Mouse (Mus musculus): Measurements from ENCODE around the gene Clcf1. TPM values are rescaled to one million over a fixed set of nuclear protein-coding genes. Genes with fewer than 3 reads are reported as not detected.

Gene Clcf1
- polyA plus RNA-seq (2015; fragmentation: Nextera tagmentation; extraction: Ambion mirVana), result 0.69 and 0.75 TPM in 2 replicates

DNA sequence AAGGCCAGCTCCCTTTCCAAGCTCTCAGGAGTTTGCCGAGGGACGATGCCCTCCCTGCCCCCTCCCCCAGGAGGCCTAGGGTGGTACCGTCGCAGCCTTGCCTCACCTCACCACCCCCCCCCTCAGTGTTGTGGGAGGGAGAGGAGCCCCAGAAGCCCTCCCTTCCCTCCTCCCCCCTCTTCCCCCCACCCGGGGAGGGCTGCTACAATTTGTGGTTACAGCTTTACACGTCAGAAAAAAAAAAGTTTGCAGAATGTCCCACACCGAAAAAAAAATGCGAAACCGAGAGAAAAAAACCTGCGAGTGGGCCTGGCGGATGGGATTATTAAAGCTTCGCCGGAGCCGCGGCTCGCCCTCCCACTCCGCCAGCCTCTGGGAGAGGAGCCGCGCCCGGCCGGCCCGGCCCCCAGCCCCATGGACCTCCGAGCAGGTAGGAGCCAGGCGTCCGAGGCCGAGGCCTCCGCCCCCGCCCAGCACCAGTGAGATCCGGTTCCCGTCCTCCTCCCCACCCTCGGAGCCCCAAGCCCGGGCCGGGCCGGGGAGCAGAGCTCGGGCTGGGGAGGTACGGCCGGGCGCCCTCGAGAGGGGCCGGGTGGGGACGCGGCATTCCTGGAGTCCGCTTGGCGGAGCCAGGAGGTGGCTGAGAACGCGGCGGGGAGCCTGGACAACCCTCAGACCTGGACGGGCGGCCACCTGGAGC, at the start of gene Clcf1, which contains the start of gene AC109138.7:
Gene Clcf1, plus strand, starts transcription at position 168 of the 700 bp plus-strand sequence.
Gene AC109138.7, plus strand, starts transcription at position 287 of the 700 bp plus-strand sequence.
- H3K9ac ChIP-seq, result peak within 1 kb of the TSS; percentile 46
- under 1% methylated on average over 44 of the region's 49 CpGs for WGBS
- H3K27me3 ChIP-seq, result peaks cover 56% of the 10 kb centered on the region
- peak within 1 kb of the TSS; percentile 49 for H3K4me3 ChIP-seq
- no peak for ATAC-seq (ENCODE audit: low FRiP score, low read depth)
- H3K36me3 ChIP-seq, result no peaks in the 10 kb centered on the region
- H3K4me1 ChIP-seq (replicated peaks), result peaks cover 38% of the 10 kb centered on the region
- H3K9me3 ChIP-seq, result no peaks in the 10 kb centered on the region
- H3K27ac ChIP-seq (replicated peaks), result 0 out of 2 replicates have a peak within 1 kb of the TSS, but pooled peaks have one; percentile 15
- peak within 1 kb of the TSS; percentile 97 for H3K4me2 ChIP-seq

DNA sequence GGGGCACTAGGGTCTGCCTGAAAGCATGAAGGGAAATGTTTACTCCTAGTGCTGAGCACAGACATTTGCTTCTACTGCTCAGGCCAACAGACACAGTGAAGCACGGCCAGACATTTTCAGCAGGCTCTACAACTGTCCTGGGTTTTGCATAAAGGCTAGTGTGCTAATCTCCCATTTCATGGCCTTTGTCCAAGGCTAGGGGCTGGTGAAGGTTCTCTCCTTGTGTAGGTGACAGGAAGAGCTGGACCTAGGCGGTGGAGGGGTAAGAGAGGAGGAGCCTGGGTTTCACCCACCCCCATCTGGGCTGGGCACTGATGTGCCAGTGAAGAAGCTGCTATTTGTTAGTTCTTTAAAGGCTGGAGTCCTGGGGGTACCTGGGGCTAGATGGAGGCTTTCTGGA, 49.3 kb upstream of the Clcf1 start:
- no peak for ATAC-seq (ENCODE audit: low FRiP score, low read depth)
- WGBS, result 76% methylated on average over 2 of the region's 2 CpGs

DNA sequence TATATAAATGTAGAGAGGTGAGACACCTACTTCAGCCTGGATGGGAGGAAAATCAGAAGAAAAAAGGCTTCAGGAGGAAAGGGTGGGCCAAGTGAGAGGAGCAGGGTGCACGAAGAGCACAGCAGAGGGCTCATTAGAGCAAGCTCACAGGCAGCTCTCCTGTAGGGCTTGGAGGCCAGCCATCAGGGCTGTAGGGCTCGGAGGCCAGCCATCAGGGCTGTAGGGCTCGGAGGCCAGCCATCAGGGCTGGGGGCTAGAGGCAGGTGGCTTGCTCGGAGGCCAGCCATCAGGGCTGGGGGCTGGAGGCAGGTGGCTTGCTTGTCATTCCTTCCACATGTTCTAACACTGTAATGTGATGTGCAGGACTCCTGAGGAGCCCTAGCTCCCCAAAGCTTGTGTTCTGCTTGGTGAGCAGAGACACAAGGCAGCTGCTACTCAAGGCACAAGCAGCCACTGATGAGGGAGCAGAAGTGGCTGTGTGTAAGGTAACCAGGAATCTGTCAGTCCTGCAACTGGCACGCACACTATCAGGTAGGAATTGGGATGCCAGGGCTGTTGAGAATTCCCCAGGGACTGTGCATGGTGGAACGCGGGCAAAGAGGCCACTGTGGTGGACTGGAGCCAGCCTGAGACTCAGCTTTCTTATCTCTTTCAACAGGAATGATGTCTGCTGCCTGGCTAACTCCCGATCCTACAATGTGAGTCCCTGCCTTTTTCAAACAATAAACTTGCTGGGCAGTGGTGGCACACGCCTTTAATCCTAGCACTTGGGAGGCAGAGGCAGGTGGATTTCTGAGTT, 47.2 kb upstream of the Clcf1 start:
- Histone ChIP-seq H3K9ac (no peak overlapping the region), H3K4me1 (replicated peaks) (peaks cover 29% of the 10 kb centered on the region), H3K9me3 (no peaks in the 10 kb centered on the region), H3K4me2 (no peak overlapping the region), H3K36me3 (no peaks in the 10 kb centered on the region), H3K27me3 (no peaks in the 10 kb centered on the region), H3K4me3 (no peak overlapping the region), H3K27ac (replicated peaks) (no peak overlapping the region)
- no peak for ATAC-seq (ENCODE audit: low FRiP score, low read depth)
- WGBS, result 73% methylated on average over 9 of the region's 9 CpGs

More for the DNA sequence above, 49.3 kb upstream of the Clcf1 start:
- H3K4me2 ChIP-seq, result no peak overlapping the region
- no peaks in the 10 kb centered on the region for H3K27me3 ChIP-seq
- H3K4me3 ChIP-seq, result no peak overlapping the region
- peaks cover 9% of the 10 kb centered on the region for H3K36me3 ChIP-seq
- H3K4me1 ChIP-seq (replicated peaks), result peaks cover 22% of the 10 kb centered on the region
- H3K9ac ChIP-seq, result no peak overlapping the region
- no peak overlapping the region for H3K27ac ChIP-seq (replicated peaks)
- no peaks in the 10 kb centered on the region for H3K9me3 ChIP-seq

DNA sequence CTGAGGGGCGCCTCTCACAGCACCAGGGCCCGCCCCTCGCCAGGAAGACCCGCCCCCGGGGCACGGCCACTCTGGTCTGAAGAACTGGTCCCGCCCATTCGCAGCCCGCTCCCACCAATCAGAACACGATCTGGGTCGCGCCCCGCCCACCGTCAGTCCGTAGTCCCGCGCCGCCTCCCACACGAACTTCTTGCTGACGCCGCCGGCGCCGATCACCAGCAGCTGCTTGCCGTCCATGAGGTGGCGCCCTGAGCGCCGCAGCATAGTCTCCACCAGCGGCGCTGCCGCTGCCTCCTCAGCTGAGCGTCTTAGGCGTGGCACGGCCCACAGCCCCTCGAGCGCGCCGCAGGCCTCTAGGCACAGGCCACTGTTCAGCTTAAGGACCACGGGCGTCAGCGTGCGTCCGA, 44.7 kb upstream of the Clcf1 start:
- WGBS, result under 1% methylated on average over 41 of the region's 43 CpGs
- peak overlapping the region; percentile 43 for H3K4me3 ChIP-seq
- peaks cover 11% of the 10 kb centered on the region for H3K4me1 ChIP-seq (replicated peaks)
- ATAC-seq (ENCODE audit: low FRiP score, low read depth), result peak; percentile 95
- peak overlapping the region; percentile 64 for H3K9ac ChIP-seq
- H3K9me3 ChIP-seq, result no peaks in the 10 kb centered on the region
- H3K27me3 ChIP-seq, result no peaks in the 10 kb centered on the region
- peak overlapping the region; percentile 83 for H3K4me2 ChIP-seq
- H3K27ac ChIP-seq (replicated peaks), result peak overlapping the region; percentile 93
- no peaks in the 10 kb centered on the region for H3K36me3 ChIP-seq

DNA sequence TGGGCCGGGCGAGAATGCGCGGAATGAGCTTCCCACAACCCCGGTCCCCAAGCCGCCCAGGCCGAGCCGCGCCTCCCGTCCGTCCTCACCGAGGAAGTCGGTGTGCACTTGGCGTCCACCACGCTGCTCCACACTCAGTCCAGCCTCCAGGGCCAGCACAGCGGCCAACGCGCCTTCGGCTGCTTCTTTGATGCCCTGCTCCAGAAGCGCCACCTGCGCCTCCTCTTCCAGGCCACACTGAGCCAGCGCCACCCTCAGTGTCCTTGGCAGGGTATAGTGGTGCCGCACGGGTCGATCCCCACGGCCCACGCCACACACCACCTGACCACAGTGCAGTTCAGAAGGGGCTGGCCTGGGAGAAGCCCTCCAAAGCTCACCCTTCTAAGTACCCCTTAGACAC, 44.2 kb upstream of the Clcf1 start:
- peak overlapping the region; percentile 93 for H3K27ac ChIP-seq (replicated peaks)
- 4% methylated on average over 27 of the region's 27 CpGs for WGBS
- H3K36me3 ChIP-seq, result no peaks in the 10 kb centered on the region
- H3K9ac ChIP-seq, result peak overlapping the region; percentile 64
- no peaks in the 10 kb centered on the region for H3K27me3 ChIP-seq
- H3K9me3 ChIP-seq, result no peaks in the 10 kb centered on the region
- H3K4me3 ChIP-seq, result peak overlapping the region; percentile 43
- peak; percentile 65 for ATAC-seq (ENCODE audit: low FRiP score, low read depth)
- peaks cover 11% of the 10 kb centered on the region for H3K4me1 ChIP-seq (replicated peaks)
- peak overlapping the region; percentile 83 for H3K4me2 ChIP-seq

DNA sequence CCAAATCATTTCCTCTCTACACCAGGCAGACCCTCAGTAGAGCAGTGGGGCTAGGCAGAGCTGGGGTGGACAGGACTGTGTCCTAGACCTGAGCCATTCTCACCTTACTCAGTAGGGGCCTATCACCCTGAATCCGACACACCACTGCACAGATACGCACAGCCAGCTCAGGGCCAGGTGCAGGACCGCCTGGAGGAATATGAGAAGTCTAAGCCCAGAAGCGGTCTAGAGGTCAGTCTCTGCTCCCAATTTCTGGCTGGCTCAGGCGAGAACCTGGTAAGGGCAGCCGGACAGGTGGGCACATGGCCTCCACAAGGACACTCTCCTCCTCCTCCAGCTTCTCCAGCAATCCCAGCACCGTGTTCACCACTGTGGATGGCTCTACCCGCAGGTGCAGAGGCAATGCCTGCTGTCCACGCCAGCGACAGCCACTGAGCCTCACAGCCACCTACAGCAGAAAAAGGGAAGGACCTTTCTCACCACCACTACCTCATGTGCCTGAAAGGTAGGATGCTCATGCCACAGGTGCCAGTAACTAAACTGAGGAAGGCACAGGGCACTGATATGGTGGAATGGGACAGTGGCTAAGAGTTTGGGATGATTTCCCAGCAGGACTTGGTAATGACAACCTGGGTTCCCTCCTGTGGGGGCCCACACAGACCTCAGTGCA, 43.2 kb upstream of the Clcf1 start:
- no peak for ATAC-seq (ENCODE audit: low FRiP score, low read depth)
- Histone ChIP-seq H3K27ac (replicated peaks) (0 out of 2 replicates have a peak overlapping the region, but pooled peaks have one; percentile 93), H3K9ac (no peak overlapping the region; the same call in 1 of the 2 replicates), H3K9me3 (no peaks in the 10 kb centered on the region), H3K4me1 (replicated peaks) (peaks cover 20% of the 10 kb centered on the region), H3K4me3 (no peak overlapping the region), H3K27me3 (no peaks in the 10 kb centered on the region), H3K36me3 (no peaks in the 10 kb centered on the region), H3K4me2 (no peak overlapping the region)
- WGBS, result 93% methylated on average over 10 of the region's 10 CpGs

DNA sequence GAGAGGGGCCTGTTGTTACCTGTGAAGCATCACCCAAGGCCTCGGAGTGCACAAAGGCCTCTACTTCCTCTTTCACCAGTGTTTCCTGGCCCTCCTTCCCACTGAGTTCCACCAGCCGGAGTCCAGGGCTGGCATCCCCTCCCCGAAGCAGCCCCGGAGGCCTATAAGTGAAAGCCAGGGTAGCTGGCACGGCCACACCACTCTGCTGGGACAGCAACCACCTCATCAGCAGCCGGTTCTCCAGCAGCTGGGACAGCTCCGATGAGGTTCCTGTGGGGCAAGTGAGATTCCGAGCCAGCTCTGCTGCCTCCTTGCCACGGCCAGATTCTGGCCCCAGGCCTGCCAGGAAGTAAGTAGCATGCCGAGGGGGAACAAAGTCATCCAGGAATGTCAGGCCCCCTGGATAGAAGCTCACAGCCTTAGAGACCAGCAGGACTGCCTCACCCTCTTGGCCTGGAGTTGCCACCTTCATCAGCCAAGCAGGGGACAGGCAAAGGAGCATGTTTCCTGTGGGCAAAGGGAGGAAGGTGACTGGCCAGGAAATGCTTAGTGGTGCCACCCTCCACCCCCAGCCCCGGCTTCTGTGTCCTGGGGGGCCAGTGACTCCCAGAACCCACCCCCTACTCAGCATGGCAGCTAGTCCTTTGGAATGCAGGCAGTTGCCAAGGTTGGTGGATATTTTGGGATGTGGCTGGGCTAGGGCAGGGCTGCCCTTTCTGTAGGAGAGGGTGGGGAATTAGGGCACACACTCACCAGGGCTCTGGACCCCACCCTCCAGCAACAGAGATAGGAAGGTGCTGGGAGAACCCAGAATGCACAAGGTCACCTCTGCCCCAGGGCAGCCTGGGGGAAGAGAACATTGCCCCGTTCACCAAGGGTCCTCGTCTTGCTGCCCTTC, 42.4 kb upstream of the Clcf1 start:
- Histone ChIP-seq H3K27ac (replicated peaks) (no peak overlapping the region), H3K9ac (no peak overlapping the region; the same call in 1 of the 2 replicates), H3K27me3 (no peaks in the 10 kb centered on the region), H3K36me3 (no peaks in the 10 kb centered on the region), H3K4me2 (no peak overlapping the region), H3K9me3 (no peaks in the 10 kb centered on the region), H3K4me3 (no peak overlapping the region), H3K4me1 (replicated peaks) (peaks cover 20% of the 10 kb centered on the region)
- ATAC-seq (ENCODE audit: low FRiP score, low read depth), result no peak
- 70% methylated on average over 13 of the region's 13 CpGs for WGBS

DNA sequence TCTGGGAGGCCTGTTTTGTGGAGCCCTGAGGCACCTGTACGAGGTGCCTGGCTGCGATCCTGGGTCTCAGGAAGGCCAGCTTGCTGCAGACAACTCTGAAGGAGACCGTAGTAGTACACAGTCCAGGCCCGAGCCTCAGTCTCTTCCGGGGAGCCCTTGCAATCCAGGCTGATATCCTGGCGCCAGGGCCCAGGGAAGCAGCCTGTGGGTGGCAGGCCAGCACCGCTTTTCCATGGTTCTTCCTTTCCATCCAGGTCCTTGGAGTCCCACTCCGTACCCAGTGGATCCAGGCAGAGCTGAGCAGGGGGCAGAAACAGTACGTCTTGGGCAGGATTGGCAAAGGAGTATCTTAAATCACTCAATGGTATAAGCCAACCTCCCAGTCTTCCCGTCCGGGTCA, 41.1 kb upstream of the Clcf1 start:
- no peak overlapping the region for H3K9ac ChIP-seq
- 59% methylated on average over 11 of the region's 11 CpGs for whole genome bisulfite sequencing
- H3K4me2 ChIP-seq, result no peak overlapping the region
- H3K36me3 ChIP-seq, result no peaks in the 10 kb centered on the region
- peaks cover 20% of the 10 kb centered on the region for H3K4me1 ChIP-seq (replicated peaks)
- H3K27ac ChIP-seq (replicated peaks), result no peak overlapping the region
- H3K27me3 ChIP-seq, result no peaks in the 10 kb centered on the region
- H3K9me3 ChIP-seq, result no peaks in the 10 kb centered on the region
- no peak for ATAC-seq (ENCODE audit: low FRiP score, low read depth)
- H3K4me3 ChIP-seq, result no peak overlapping the region

DNA sequence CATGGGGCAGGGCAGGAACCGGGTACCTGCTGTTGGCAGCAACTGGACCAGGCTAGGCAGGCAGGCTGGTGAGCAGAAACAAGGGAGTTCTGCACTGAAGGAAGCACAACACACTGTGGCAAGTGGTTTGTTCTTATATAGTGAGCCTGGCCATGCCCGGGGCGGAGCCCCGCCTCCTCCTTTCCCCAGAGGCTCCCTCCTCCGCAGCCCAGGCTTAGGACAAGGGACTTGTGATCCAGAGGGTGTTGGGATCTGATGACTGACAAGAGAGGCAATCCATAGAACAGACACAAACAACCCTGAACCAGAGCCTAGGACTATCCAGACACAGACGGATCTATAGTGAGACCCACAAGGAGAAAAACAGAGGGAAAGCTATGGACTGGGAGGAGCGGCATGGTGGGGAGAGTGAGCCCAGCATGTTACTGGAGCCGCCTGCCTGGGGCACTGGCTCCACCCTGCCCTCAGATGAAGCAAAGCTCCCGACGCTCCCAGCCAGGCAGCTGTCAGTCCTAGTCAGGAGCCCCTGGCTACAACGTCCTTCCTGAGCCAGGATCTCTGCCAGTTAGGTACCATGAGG, 38.6 kb upstream of the Clcf1 start, which contains the start of gene Carns1:
Gene Carns1, minus strand, starts transcription at position 112 of the 580 bp plus-strand sequence.
- peak within 1 kb of the TSS; percentile 30 for H3K4me2 ChIP-seq
- H3K4me1 ChIP-seq (replicated peaks), result peaks cover 11% of the 10 kb centered on the region
- WGBS, result 5% methylated on average over 11 of the region's 11 CpGs
- no peak within 1 kb of the TSS for H3K27ac ChIP-seq (replicated peaks)
- H3K4me3 ChIP-seq, result no peak within 1 kb of the TSS
- no peaks in the 10 kb centered on the region for H3K27me3 ChIP-seq
- H3K9me3 ChIP-seq, result no peaks in the 10 kb centered on the region
- no peak for ATAC-seq (ENCODE audit: low FRiP score, low read depth)
- H3K9ac ChIP-seq, result no peak within 1 kb of the TSS
- no peaks in the 10 kb centered on the region for H3K36me3 ChIP-seq

DNA sequence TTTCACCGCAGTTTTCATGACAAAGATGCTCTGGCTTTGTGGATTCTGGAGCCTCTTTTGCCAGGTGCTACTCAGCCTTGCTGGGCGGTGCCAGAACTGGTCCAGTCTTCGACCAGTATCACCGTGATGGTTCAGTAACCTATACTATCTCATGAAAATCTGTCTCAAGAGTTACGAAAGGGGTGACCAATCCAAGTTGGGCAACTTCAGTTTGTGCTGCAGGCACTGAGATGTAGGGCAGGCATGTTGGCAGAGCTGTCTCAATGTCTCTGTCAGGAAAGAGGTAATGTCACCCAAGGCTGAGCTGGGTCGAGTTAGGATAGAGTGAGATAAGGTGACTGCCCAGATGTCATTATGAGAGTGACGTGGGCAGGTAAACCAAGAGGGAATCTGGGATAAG, 33.6 kb upstream of the Clcf1 start:
- Histone ChIP-seq H3K9ac (no peak overlapping the region), H3K4me2 (no peak overlapping the region), H3K27ac (replicated peaks) (no peak overlapping the region), H3K27me3 (no peaks in the 10 kb centered on the region), H3K4me1 (replicated peaks) (peaks cover 13% of the 10 kb centered on the region), H3K4me3 (no peak overlapping the region), H3K36me3 (no peaks in the 10 kb centered on the region), H3K9me3 (no peaks in the 10 kb centered on the region)
- ATAC-seq (ENCODE audit: low FRiP score, low read depth), result no peak
- WGBS, result 91% methylated on average over 7 of the region's 7 CpGs

DNA sequence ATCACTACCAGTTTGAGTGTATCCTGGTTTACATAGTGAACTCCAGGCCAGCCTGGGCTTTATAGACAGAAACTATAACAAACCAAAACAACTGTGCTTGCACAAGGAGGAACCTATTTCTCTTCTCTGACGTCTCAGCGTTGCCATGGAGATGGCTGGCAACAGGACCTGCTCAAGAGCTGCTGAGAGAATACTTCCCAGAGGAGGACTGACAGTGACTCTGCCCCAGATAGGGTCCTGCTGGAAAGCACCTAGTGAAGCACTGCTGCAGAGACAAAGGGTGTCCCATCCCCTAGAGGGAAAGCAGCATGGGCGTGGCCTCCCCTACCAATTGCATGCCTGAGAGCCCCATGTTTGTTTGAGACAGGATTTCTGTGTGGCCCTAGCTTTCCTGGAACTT, 32.1 kb upstream of the Clcf1 start:
- Histone ChIP-seq H3K27ac (replicated peaks) (no peak overlapping the region), H3K9ac (no peak overlapping the region), H3K4me1 (replicated peaks) (peaks cover 11% of the 10 kb centered on the region), H3K27me3 (no peaks in the 10 kb centered on the region), H3K4me2 (no peak overlapping the region), H3K36me3 (no peaks in the 10 kb centered on the region), H3K4me3 (no peak overlapping the region), H3K9me3 (no peaks in the 10 kb centered on the region)
- 40% methylated on average over 3 of the region's 3 CpGs for WGBS
- ATAC-seq (ENCODE audit: low FRiP score, low read depth), result no peak

Measured in hindbrain, embryonic 15.5 days (tissue).